ENCODE assay signal across 13 mouse cellular contexts in the genomic region with DNA sequence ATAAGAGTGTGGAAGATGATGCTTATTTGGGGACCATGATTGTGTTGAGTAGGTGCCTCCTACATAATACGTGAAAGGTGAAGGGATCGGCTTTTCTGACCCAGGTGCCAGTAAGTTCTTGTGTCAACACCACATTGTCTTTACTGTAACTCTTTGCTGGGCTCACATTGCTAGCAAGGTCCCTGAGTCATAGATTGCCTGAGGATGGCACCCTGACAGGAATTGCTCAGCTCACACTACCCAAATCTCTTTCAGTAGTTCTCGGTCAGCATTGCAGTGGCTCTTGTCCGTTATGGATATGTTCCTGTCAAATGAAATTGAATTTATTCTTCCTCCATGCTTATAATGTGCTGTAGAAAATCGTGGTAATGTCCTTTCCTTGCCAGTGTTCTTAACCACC.
"Had no signal": no experiment of that assay in that cellular context is flagged by ENCODE, and none has a peak within 500 bp of the region (broad histone marks: within the 10 kb centered on the region; RNA-seq: fewer than 3 reads in every experiment).

No protein-coding gene starts in this region.

- DNase-seq: gastrocnemius, adult 2 months; gastrocnemius, postnatal 10 days; gastrocnemius, postnatal 25 days; heart, adult 2 months; heart, postnatal 4 days; kidney, adult 18-20 months; kidney, adult 8-10 months; kidney, postnatal 10 days; kidney, postnatal 25 days; kidney, postnatal 4 days; layer of hippocampus, adult 9-11 months; layer of hippocampus, postnatal 36 days; left cerebral cortex, postnatal 4 days had no signal
